Mouse (Mus musculus): ENCODE results near the gene Actr10. TPM values are rescaled to one million over a fixed set of nuclear protein-coding genes. Genes with fewer than 3 reads are reported as not detected.

Gene Actr10
- polyA plus RNA-seq, 1 experiment from 2014 or later = 190 TPM

- ATAC-seq (ENCODE audit: low FRiP score) = peak; percentile 79
- Histone ChIP-seq H3K4me1 (peaks cover 8% of the 10 kb centered on the region), H3K9me3 (replicated peaks) (no peaks in the 10 kb centered on the region), H3K4me3 (replicated peaks) (peak overlapping the region; percentile 68), H3K36me3 (peaks cover 6% of the 10 kb centered on the region), H3K4me2 (peak overlapping the region; percentile 67), H3K27ac (replicated peaks) (peak overlapping the region; percentile 92), H3K9ac (replicated peaks) (peak overlapping the region; percentile 71), H3K27me3 (replicated peaks) (no peaks in the 10 kb centered on the region)
- WGBS = 2% methylated on average over 15 of the region's 15 CpGs
Measured at GRCm38 (mm10) chr12:70968791-70969307, 31.2 kb downstream of the Actr10 start.

- 3% methylated on average over 17 of the region's 17 CpGs for WGBS
- no peak overlapping the region for H3K9ac ChIP-seq (replicated peaks)
- no peaks in the 10 kb centered on the region for H3K9me3 ChIP-seq (replicated peaks)
- H3K4me3 ChIP-seq (replicated peaks) = peak overlapping the region; percentile 38
- peak overlapping the region; percentile 72 for H3K27ac ChIP-seq (replicated peaks)
- H3K4me1 ChIP-seq = peaks cover 8% of the 10 kb centered on the region
- H3K4me2 ChIP-seq = peak overlapping the region; percentile 59
- H3K27me3 ChIP-seq (replicated peaks) = no peaks in the 10 kb centered on the region
- ATAC-seq (ENCODE audit: low FRiP score) = 0 out of 2 replicates have a peak, but pooled peaks have one; percentile 8
- no peaks in the 10 kb centered on the region for H3K36me3 ChIP-seq
Measured at GRCm38 (mm10) chr12:70969485-70970184, 32.0 kb downstream of the Actr10 start.

GRCm38 (mm10) chr12:70973831-70974230 is 36.2 kb downstream of the Actr10 start:
- 89% methylated on average over 4 of the region's 4 CpGs for WGBS
- Histone ChIP-seq H3K9ac (replicated peaks) (no peak overlapping the region), H3K27ac (replicated peaks) (peak overlapping the region; percentile 81), H3K4me2 (peak overlapping the region; percentile 55), H3K36me3 (no peaks in the 10 kb centered on the region), H3K4me1 (peaks cover 18% of the 10 kb centered on the region), H3K9me3 (replicated peaks) (no peaks in the 10 kb centered on the region), H3K27me3 (replicated peaks) (no peaks in the 10 kb centered on the region), H3K4me3 (replicated peaks) (peak overlapping the region; percentile 99; the same call in 1 of the 2 replicates)
- ATAC-seq (ENCODE audit: low FRiP score) = no peak

GRCm38 (mm10) chr12:70974441-70975266 is 37.0 kb downstream of the Actr10 start, which contains the start of gene Psma3:
Gene Psma3, plus strand, starts transcription at chr12:70974621.
- Histone ChIP-seq H3K4me3 (replicated peaks) (peak within 1 kb of the TSS; percentile 99), H3K36me3 (0 out of 2 replicates have a peak, but pooled peaks cover 4% of the 10 kb centered on the region), H3K27me3 (replicated peaks) (no peaks in the 10 kb centered on the region), H3K9me3 (replicated peaks) (no peaks in the 10 kb centered on the region), H3K4me1 (peaks cover 18% of the 10 kb centered on the region), H3K27ac (replicated peaks) (peak within 1 kb of the TSS; percentile 97), H3K9ac (replicated peaks) (peak within 1 kb of the TSS; percentile 95), H3K4me2 (peak within 1 kb of the TSS; percentile 74)
- ATAC-seq (ENCODE audit: low FRiP score) = peak; percentile 99
- WGBS = under 1% methylated on average over 71 of the region's 71 CpGs

GRCm38 (mm10) chr12:70975406-70975805 is 37.7 kb downstream of the Actr10 start:
- 30% methylated on average over 10 of the region's 10 CpGs for WGBS
- no peaks in the 10 kb centered on the region for H3K27me3 ChIP-seq (replicated peaks)
- ATAC-seq (ENCODE audit: low FRiP score) = no peak
- peak overlapping the region; percentile 95 for H3K9ac ChIP-seq (replicated peaks)
- H3K36me3 ChIP-seq = 0 out of 2 replicates have a peak, but pooled peaks cover 4% of the 10 kb centered on the region
- H3K4me3 ChIP-seq (replicated peaks) = peak overlapping the region; percentile 99
- peak overlapping the region; percentile 97 for H3K27ac ChIP-seq (replicated peaks)
- H3K4me1 ChIP-seq = peaks cover 18% of the 10 kb centered on the region
- peak overlapping the region; percentile 74 for H3K4me2 ChIP-seq
- H3K9me3 ChIP-seq (replicated peaks) = no peaks in the 10 kb centered on the region

GRCm38 (mm10) chr12:70975891-70976290 is 38.2 kb downstream of the Actr10 start:
- 79% methylated on average over 3 of the region's 3 CpGs for WGBS
- Histone ChIP-seq H3K9ac (replicated peaks) (no peak overlapping the region), H3K9me3 (replicated peaks) (no peaks in the 10 kb centered on the region), H3K4me3 (replicated peaks) (peak overlapping the region; percentile 99), H3K27ac (replicated peaks) (no peak overlapping the region), H3K27me3 (replicated peaks) (no peaks in the 10 kb centered on the region), H3K36me3 (0 out of 2 replicates have a peak, but pooled peaks cover 4% of the 10 kb centered on the region), H3K4me2 (peak overlapping the region; percentile 74), H3K4me1 (peaks cover 18% of the 10 kb centered on the region)
- ATAC-seq (ENCODE audit: low FRiP score) = no peak

- no peak overlapping the region for H3K27ac ChIP-seq (replicated peaks)
- no peak overlapping the region for H3K9ac ChIP-seq (replicated peaks)
- H3K4me3 ChIP-seq (replicated peaks) = no peak overlapping the region
- no peak for ATAC-seq (ENCODE audit: low FRiP score)
- no peaks in the 10 kb centered on the region for H3K27me3 ChIP-seq (replicated peaks)
- 89% methylated on average over 7 of the region's 7 CpGs for WGBS
- H3K36me3 ChIP-seq = peaks cover 14% of the 10 kb centered on the region
- H3K4me1 ChIP-seq = peaks cover 18% of the 10 kb centered on the region
- H3K9me3 ChIP-seq (replicated peaks) = no peaks in the 10 kb centered on the region
- no peak overlapping the region for H3K4me2 ChIP-seq
Measured at GRCm38 (mm10) chr12:70978345-70978744, 40.7 kb downstream of the Actr10 start.

- Histone ChIP-seq H3K27ac (replicated peaks) (no peak overlapping the region), H3K36me3 (peaks cover 68% of the 10 kb centered on the region), H3K4me3 (replicated peaks) (no peak overlapping the region), H3K27me3 (replicated peaks) (no peaks in the 10 kb centered on the region), H3K4me2 (no peak overlapping the region), H3K4me1 (no peaks in the 10 kb centered on the region), H3K9ac (replicated peaks) (no peak overlapping the region), H3K9me3 (replicated peaks) (no peaks in the 10 kb centered on the region)
- WGBS = 95% methylated on average over 7 of the region's 7 CpGs
- ATAC-seq (ENCODE audit: low FRiP score) = no peak
Measured at GRCm38 (mm10) chr12:70984855-70985550, 47.3 kb downstream of the Actr10 start.

GRCm38 (mm10) chr12:70997225-70997624 is 59.6 kb downstream of the Actr10 start:
- H3K36me3 ChIP-seq = peaks cover 34% of the 10 kb centered on the region
- 90% methylated on average over 5 of the region's 5 CpGs for WGBS

GRCm38 (mm10) chr12:70999423-70999903 is 61.8 kb downstream of the Actr10 start:
- Histone ChIP-seq H3K36me3 (peaks cover 31% of the 10 kb centered on the region), H3K27me3 (replicated peaks) (no peaks in the 10 kb centered on the region), H3K9me3 (replicated peaks) (no peaks in the 10 kb centered on the region), H3K4me3 (replicated peaks) (no peak overlapping the region), H3K9ac (replicated peaks) (no peak overlapping the region), H3K4me1 (peaks cover 7% of the 10 kb centered on the region; the same call in 1 of the 2 replicates), H3K27ac (replicated peaks) (peak overlapping the region; percentile 10; the same call in 1 of the 2 replicates), H3K4me2 (no peak overlapping the region)
- ATAC-seq (ENCODE audit: low FRiP score) = no peak
- WGBS = 49% methylated on average over 5 of the region's 5 CpGs

More at GRCm38 (mm10) chr12:70997225-70997624, 59.6 kb downstream of the Actr10 start:
- Histone ChIP-seq H3K4me2 (no peak overlapping the region), H3K4me3 (replicated peaks) (no peak overlapping the region), H3K27me3 (replicated peaks) (no peaks in the 10 kb centered on the region), H3K9me3 (replicated peaks) (no peaks in the 10 kb centered on the region), H3K9ac (replicated peaks) (no peak overlapping the region), H3K27ac (replicated peaks) (no peak overlapping the region), H3K4me1 (peaks cover 7% of the 10 kb centered on the region; the same call in 1 of the 2 replicates)
- no peak for ATAC-seq (ENCODE audit: low FRiP score)

- no peak overlapping the region for H3K9ac ChIP-seq (replicated peaks)
- no peak overlapping the region for H3K4me2 ChIP-seq
- H3K9me3 ChIP-seq (replicated peaks) = no peaks in the 10 kb centered on the region
- 80% methylated on average over 1 of the region's 1 CpGs for WGBS
- peaks cover 35% of the 10 kb centered on the region for H3K36me3 ChIP-seq
- no peak overlapping the region for H3K27ac ChIP-seq (replicated peaks)
- no peak for ATAC-seq (ENCODE audit: low FRiP score)
- no peaks in the 10 kb centered on the region for H3K27me3 ChIP-seq (replicated peaks)
- H3K4me3 ChIP-seq (replicated peaks) = no peak overlapping the region
- H3K4me1 ChIP-seq = peaks cover 7% of the 10 kb centered on the region; the same call in 1 of the 2 replicates
Measured at GRCm38 (mm10) chr12:71000344-71000743, 62.7 kb downstream of the Actr10 start.

Measured in neural tube, embryonic 15.5 days (tissue).